Mouse (Mus musculus) heart, embryonic 11.5 days (tissue): Measurements from ENCODE around the gene Cpvl. TPM values are rescaled to one million over a fixed set of nuclear protein-coding genes. Genes with fewer than 3 reads are reported as not detected.
A peak's percentile ranks its signal among the peaks of the same experiment; 100 is the strongest.

ENCODE experiments used
- ATAC-seq: fragments of 200-750 bp; cut with Nextera tagmentation; replicated peaks from 2 replicates; pipeline ENCODE4 v1.8.0; 2017; ENCODE audit warnings: moderate library complexity; ENCODE audit not compliant: insufficient number of reproducible peaks, low FRiP score, low TSS enrichment
- H3K27ac ChIP-seq: fragments of 300-500 bp; sonication (generic); 2 replicates; pipeline ENCODE4 v1.5.1; 2014; ENCODE audit warnings: mild to moderate bottlenecking, low read depth, low read length
- H3K27me3 ChIP-seq: fragments of 300-500 bp; sonication (generic); 2 replicates; pipeline ENCODE4 v1.6.1; 2014; ENCODE audit warnings: mild to moderate bottlenecking, low read length, mixed read lengths; ENCODE audit not compliant: control insufficient read depth, insufficient read depth
- H3K36me3 ChIP-seq: fragments of 300-500 bp; sonication (generic); 2 replicates; pipeline ENCODE4 v1.6.1; 2014; ENCODE audit warnings: mild to moderate bottlenecking, low read length, moderate library complexity, mixed read lengths; ENCODE audit not compliant: control insufficient read depth, insufficient read depth
- H3K4me1 ChIP-seq: fragments of 300-500 bp; sonication (generic); 2 replicates; pipeline ENCODE4 v1.6.1; 2014; ENCODE audit warnings: low read length; ENCODE audit not compliant: control insufficient read depth, insufficient read depth
- H3K4me2 ChIP-seq: fragments of 300-500 bp; sonication (generic); 2 replicates; pipeline ENCODE4 v1.6.1; 2014; ENCODE audit warnings: mild to moderate bottlenecking, moderate library complexity
- H3K4me3 ChIP-seq: fragments of 300-500 bp; sonication (generic); 2 replicates; pipeline ENCODE4 v1.5.1; 2014; ENCODE audit warnings: low read depth, low read length
- H3K9ac ChIP-seq: fragments of 300-500 bp; sonication (generic); 2 replicates; pipeline ENCODE4 v1.6.1; 2014; ENCODE audit warnings: mild to moderate bottlenecking, low read depth, low read length, moderate library complexity
- H3K9me3 ChIP-seq: fragments of 300-500 bp; sonication (generic); replicated peaks from 2 replicates; pipeline ENCODE4 v1.6.1; 2016; ENCODE audit warnings: low read length; ENCODE audit not compliant: control insufficient read depth
- WGBS: fragments of 180-500 bp; shearing (Covaris S2); extraction: QIAGEN DNeasy Blood & Tissue Kit; methylation state at CpG from one replicate; pipeline ENCODE4 v1.1.7; 2014; ENCODE audit not compliant: insufficient replicate concordance; 5-methylcytosine and 5-hydroxymethylcytosine counted together
- polyA plus RNA-seq: library from polyadenylated mRNA; unstranded; fragments of >200 nt; fragmentation: Nextera tagmentation; extraction: Ambion mirVana; gene quantifications from 2 replicates; pipeline ENCODE4 v1.2.1, GENCODE M21; 2014

Gene Cpvl
- polyA plus RNA-seq, 1 experiment from 2014 or later: not detected

GRCm38 (mm10) chr6:53982612-53983011 is 4.1 kb upstream of the Cpvl start:
- H3K4me2 ChIP-seq: no peak overlapping the region
- 53% methylated on average over 4 of the region's 4 CpGs for WGBS

DNA sequence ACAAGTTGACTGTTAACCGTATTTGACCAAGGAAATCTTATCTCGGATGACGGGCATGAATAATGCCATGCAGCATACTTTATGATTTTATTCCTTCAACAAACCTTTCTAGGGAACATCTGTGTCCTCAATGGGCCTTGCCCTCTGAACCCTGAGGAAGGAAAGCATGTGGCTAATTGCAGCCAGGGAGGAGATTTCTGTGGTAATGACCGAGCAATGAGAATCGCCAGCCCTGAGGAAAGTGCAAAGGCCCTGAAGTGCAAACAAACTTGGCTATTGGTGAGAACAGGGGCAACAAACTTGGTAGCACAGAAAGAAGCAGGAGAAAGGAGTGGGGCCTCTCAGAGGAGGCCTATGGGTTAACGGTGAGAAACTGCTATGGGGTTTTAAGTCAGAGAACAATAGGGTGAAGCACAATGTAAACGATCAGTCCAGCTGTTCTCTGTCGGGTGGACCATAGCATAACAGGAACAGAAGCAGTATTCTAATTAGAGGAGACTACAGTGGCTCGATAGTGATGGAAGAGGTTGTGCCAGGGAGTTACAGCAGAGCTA is 3.7 kb upstream of the Cpvl start:
- H3K4me1 ChIP-seq: peaks cover 4% of the 10 kb centered on the region
- H3K4me3 ChIP-seq: no peak overlapping the region
- 0 out of 2 replicates have a peak, but pooled peaks cover 2% of the 10 kb centered on the region for H3K27me3 ChIP-seq
- H3K36me3 ChIP-seq: no peaks in the 10 kb centered on the region
- H3K27ac ChIP-seq: no peak overlapping the region
- no peak overlapping the region for H3K4me2 ChIP-seq
- H3K9ac ChIP-seq: no peak overlapping the region
- no peaks in the 10 kb centered on the region for H3K9me3 ChIP-seq
- 64% methylated on average over 9 of the region's 9 CpGs for WGBS
- ATAC-seq: no peak

More at GRCm38 (mm10) chr6:53982612-53983011, 4.1 kb upstream of the Cpvl start:
- Histone ChIP-seq H3K4me3 (no peak overlapping the region), H3K9me3 (no peaks in the 10 kb centered on the region), H3K4me1 (peaks cover 4% of the 10 kb centered on the region), H3K27ac (no peak overlapping the region), H3K27me3 (0 out of 2 replicates have a peak, but pooled peaks cover 2% of the 10 kb centered on the region), H3K9ac (no peak overlapping the region), H3K36me3 (no peaks in the 10 kb centered on the region)
- no peak for ATAC-seq

GRCm38 (mm10) chr6:53980817-53981480 is 2.5 kb upstream of the Cpvl start:
- no peak overlapping the region for H3K27ac ChIP-seq
- no peak for ATAC-seq
- 32% methylated on average over 15 of the region's 15 CpGs for WGBS

GRCm38 (mm10) chr6:53974040-53974439 is 4.4 kb downstream of the Cpvl start:
- H3K4me3 ChIP-seq: no peak overlapping the region

More at GRCm38 (mm10) chr6:53980817-53981480, 2.5 kb upstream of the Cpvl start:
- Histone ChIP-seq H3K9ac (no peak overlapping the region), H3K4me2 (peak overlapping the region; percentile 6; the same call in 1 of the 2 replicates), H3K27me3 (0 out of 2 replicates have a peak, but pooled peaks cover 2% of the 10 kb centered on the region), H3K9me3 (no peaks in the 10 kb centered on the region), H3K4me3 (no peak overlapping the region), H3K4me1 (no peaks in the 10 kb centered on the region; the same call in 1 of the 2 replicates), H3K36me3 (no peaks in the 10 kb centered on the region)

DNA sequence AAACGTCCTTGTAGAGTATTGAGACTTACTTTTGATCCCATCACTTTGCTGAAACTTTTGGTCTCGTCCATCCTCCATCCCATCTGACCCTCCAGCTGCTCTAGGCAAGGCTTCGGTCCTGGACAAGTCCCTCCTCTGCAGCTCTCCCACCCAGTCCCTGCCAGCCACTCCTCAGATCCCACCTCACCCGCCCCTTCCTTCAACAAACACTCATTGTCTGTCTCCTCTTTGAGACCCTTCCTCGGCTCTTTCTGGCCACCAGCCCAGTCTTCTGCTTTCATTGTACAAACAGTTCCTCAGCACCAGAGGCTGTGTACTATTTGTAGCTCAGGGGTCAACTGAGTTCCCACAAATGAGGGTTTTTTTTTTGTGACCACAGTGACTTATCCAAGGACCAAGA is 5.0 kb downstream of the Cpvl start:
- Histone ChIP-seq H3K9me3 (no peaks in the 10 kb centered on the region), H3K36me3 (no peaks in the 10 kb centered on the region), H3K4me2 (no peak overlapping the region), H3K27me3 (no peaks in the 10 kb centered on the region), H3K9ac (no peak overlapping the region), H3K4me3 (no peak overlapping the region), H3K4me1 (peaks cover 11% of the 10 kb centered on the region; the same call in 1 of the 2 replicates), H3K27ac (no peak overlapping the region)
- ATAC-seq: no peak; the same call in 1 of the 2 replicates
- 27% methylated on average over 5 of the region's 5 CpGs for WGBS

More at GRCm38 (mm10) chr6:53974040-53974439, 4.4 kb downstream of the Cpvl start:
- Histone ChIP-seq H3K27ac (no peak overlapping the region), H3K9ac (no peak overlapping the region), H3K27me3 (no peaks in the 10 kb centered on the region), H3K9me3 (no peaks in the 10 kb centered on the region), H3K36me3 (no peaks in the 10 kb centered on the region), H3K4me1 (peaks cover 11% of the 10 kb centered on the region; the same call in 1 of the 2 replicates), H3K4me2 (no peak overlapping the region)
- no peak for ATAC-seq
- 69% methylated on average over 1 of the region's 1 CpGs for WGBS

DNA sequence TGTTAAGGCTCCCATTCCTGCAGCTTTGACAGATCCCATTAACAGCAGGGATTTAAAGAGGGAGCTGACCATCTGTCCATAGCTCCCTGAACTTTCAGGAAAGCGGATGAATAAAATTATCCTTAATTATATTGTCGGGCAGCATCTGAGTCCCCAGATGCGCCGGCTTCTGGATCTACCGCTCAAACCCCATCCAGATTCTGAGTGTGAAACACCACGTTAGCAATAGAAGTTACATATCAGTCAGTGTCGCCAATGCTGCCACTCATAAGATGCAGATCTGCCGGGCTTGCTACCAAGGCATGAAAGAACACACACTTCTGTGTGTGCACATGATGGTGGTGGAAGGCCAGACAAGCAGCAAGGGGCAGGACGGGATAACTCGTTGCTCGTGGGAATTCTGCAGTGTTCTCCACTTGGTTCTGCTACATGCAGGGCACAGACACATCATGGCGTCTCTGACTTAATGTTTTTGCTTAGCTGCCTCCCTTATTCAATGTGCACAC is 6.2 kb downstream of the Cpvl start:
- H3K9ac ChIP-seq: no peak overlapping the region
- no peaks in the 10 kb centered on the region for H3K9me3 ChIP-seq
- H3K4me2 ChIP-seq: no peak overlapping the region
- H3K36me3 ChIP-seq: no peaks in the 10 kb centered on the region
- H3K27me3 ChIP-seq: no peaks in the 10 kb centered on the region
- peaks cover 11% of the 10 kb centered on the region; the same call in 1 of the 2 replicates for H3K4me1 ChIP-seq
- ATAC-seq: no peak
- H3K27ac ChIP-seq: no peak overlapping the region
- no peak overlapping the region for H3K4me3 ChIP-seq
- WGBS: 70% methylated on average over 12 of the region's 12 CpGs

- H3K4me1 ChIP-seq: peaks cover 11% of the 10 kb centered on the region; the same call in 1 of the 2 replicates
- 67% methylated on average over 3 of the region's 3 CpGs for WGBS
- H3K4me2 ChIP-seq: no peak overlapping the region
- H3K36me3 ChIP-seq: no peaks in the 10 kb centered on the region
- H3K27ac ChIP-seq: no peak overlapping the region
- H3K4me3 ChIP-seq: no peak overlapping the region
- no peak for ATAC-seq
- H3K9me3 ChIP-seq: no peaks in the 10 kb centered on the region
- no peak overlapping the region for H3K9ac ChIP-seq
- H3K27me3 ChIP-seq: no peaks in the 10 kb centered on the region
Observed at GRCm38 (mm10) chr6:53971729-53972128, 6.7 kb downstream of the Cpvl start.

DNA sequence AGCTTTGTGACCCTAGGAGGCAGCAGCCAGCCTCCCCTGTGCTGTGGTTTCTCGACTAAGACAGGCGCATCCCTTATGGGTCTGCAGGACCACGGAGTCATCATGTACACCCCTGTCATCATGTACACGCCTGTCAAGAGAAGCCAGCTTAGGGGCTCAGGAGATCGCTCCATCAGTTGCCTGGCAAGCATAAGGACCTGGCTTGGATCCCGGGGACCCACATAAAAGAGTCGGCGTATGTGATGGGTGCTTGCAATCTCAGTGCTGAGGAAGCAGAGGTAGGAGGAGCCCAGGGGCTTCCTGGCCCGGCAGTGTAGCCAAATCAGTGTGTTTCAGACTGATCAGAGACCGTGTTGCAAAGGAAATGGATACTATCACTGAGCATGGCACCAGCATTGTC is 9.4 kb downstream of the Cpvl start:
- no peak for ATAC-seq
- Histone ChIP-seq H3K27me3 (no peaks in the 10 kb centered on the region), H3K4me3 (no peak overlapping the region), H3K9ac (no peak overlapping the region), H3K9me3 (no peaks in the 10 kb centered on the region), H3K4me1 (peaks cover 10% of the 10 kb centered on the region; the same call in 1 of the 2 replicates), H3K27ac (no peak overlapping the region), H3K36me3 (no peaks in the 10 kb centered on the region), H3K4me2 (no peak overlapping the region)
- 67% methylated on average over 10 of the region's 10 CpGs for WGBS
